1 mouse cellular context compared by ENCODE assay signal in genomic region chr10:127267318-127267717, GRCm38 (mm10).
TF ChIP-seq lines count a peak whose summit lies in the region.

No protein-coding gene starts in this region.

TF ChIP-seq in MEL, 35 proteins besides CTCF, POLR2A, EP300 and RAD21:
- TF ChIP-seq CHD2 (IDR thresholded peaks at IDR 0.05; ENCODE audit: low read length) (no peak), MAX (IDR thresholded peaks at IDR 0.05; ENCODE audit: low read length) (no peak), SIN3A (IDR thresholded peaks at IDR 0.05; ENCODE audit: low read length) (no peak), TCF12 (IDR thresholded peaks at IDR 0.05; ENCODE audit: low read depth, low read length) (no peak), MAZ (IDR thresholded peaks at IDR 0.05; ENCODE audit: low read depth, low read length) (no peak), USF2 (IDR thresholded peaks at IDR 0.05; ENCODE audit: borderline replicate concordance in 1 of 2, insufficient read depth in 1 of 2, low read depth in 1 of 2, low read length in 2 of 2) (no peak), MYB (IDR thresholded peaks at IDR 0.05; ENCODE audit: low read depth, low read length) (no peak), HCFC1 (IDR thresholded peaks at IDR 0.05; ENCODE audit: low read depth, low read length) (no peak), USF1 (IDR thresholded peaks at IDR 0.05; ENCODE audit: low read depth, low read length) (no peak), POLR2AphosphoS5 (IDR thresholded peaks at IDR 0.05; ENCODE audit: borderline replicate concordance, low read depth, low read length) (no peak), TBP (IDR thresholded peaks at IDR 0.05; ENCODE audit: low read depth, low read length) (no peak), CHD1 (IDR thresholded peaks at IDR 0.05; ENCODE audit: low read depth, low read length) (no peak), ETS1 (IDR thresholded peaks at IDR 0.05; ENCODE audit: low read depth, low read length) (no peak), RCOR1 (IDR thresholded peaks at IDR 0.05; ENCODE audit: low read depth, low read length) (no peak), NELFE (IDR thresholded peaks at IDR 0.05; ENCODE audit: low read depth, low read length) (no peak), MYC (IDR thresholded peaks at IDR 0.05; ENCODE audit: low read depth, low read length) (no peak), ZKSCAN1 (IDR thresholded peaks at IDR 0.05; ENCODE audit: low read depth, low read length) (no peak)
